Mouse (Mus musculus): ENCODE results near the gene Zfand3. TPM values are rescaled to one million over a fixed set of nuclear protein-coding genes. Genes with fewer than 3 reads are reported as not detected.

The Zfand3 gene
- total and polyA plus RNA-seq, 2 experiments: 46.7 to 63.3 TPM

GRCm38 (mm10) chr17:29990845-29991244 is 13.7 kb upstream of the Zfand3 start:
- whole genome bisulfite sequencing: 89% methylated on average over 2 of the region's 2 CpGs
- no peak overlapping the region for H3K4me3 ChIP-seq (ENCODE audit: insufficient read depth, low read depth, low read length)
- H3K79me2 ChIP-seq (ENCODE audit: control insufficient read depth, insufficient read depth, low read length): no peaks in the 10 kb centered on the region
- no peaks in the 10 kb centered on the region for H3K4me1 ChIP-seq (ENCODE audit: control insufficient read depth, insufficient read depth, low read length)
- H3K36me3 ChIP-seq (ENCODE audit: control insufficient read depth, insufficient read depth, low read length): no peaks in the 10 kb centered on the region
- H3K27me3 ChIP-seq (ENCODE audit: control insufficient read depth, insufficient read depth, low read length): no peaks in the 10 kb centered on the region
- TF ChIP-seq POLR2A (IDR thresholded peaks at IDR 0.05; ENCODE audit: extremely low read depth, insufficient read depth, low read length): no peak
- no peak for TF ChIP-seq CTCF (IDR thresholded peaks at IDR 0.05; ENCODE audit: low read depth, low read length)
- H3K27ac ChIP-seq (replicated peaks; ENCODE audit: insufficient read depth, low read depth, low read length): no peak overlapping the region
- no peak overlapping the region for H3K9ac ChIP-seq (ENCODE audit: low read depth, low read length)
- DNase-seq (ENCODE audit: extremely low read depth, low read depth, low spot score): no peak

DNA sequence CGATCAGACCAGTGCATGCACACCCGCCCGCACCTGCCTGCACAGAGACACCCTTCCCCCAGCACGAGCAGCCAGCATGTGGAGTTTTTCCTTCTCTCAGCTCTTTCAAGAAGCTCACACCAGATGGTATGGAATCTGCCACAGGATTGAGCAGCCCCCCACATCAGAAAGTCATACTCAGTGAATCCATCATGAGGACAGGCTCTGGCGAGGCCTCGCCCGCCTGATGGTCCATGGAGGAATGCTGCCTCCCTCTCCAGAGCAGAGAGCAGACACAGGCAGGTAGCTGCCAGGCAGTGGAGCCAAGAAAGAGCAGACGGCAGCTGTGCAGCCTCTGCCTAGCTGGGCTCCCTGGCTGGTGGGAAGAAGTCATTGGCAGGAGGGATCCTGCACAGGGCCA is 11.0 kb upstream of the Zfand3 start:
- WGBS: 90% methylated on average over 8 of the region's 8 CpGs
- Histone ChIP-seq H3K27me3 (ENCODE audit: control insufficient read depth, insufficient read depth, low read length) (no peaks in the 10 kb centered on the region), H3K79me2 (ENCODE audit: control insufficient read depth, insufficient read depth, low read length) (no peaks in the 10 kb centered on the region), H3K4me1 (ENCODE audit: control insufficient read depth, insufficient read depth, low read length) (no peaks in the 10 kb centered on the region), H3K9ac (ENCODE audit: low read depth, low read length) (no peak overlapping the region), H3K36me3 (ENCODE audit: control insufficient read depth, insufficient read depth, low read length) (no peaks in the 10 kb centered on the region), H3K27ac (replicated peaks; ENCODE audit: insufficient read depth, low read depth, low read length) (no peak overlapping the region), H3K4me3 (ENCODE audit: insufficient read depth, low read depth, low read length) (no peak overlapping the region)
- DNase-seq (ENCODE audit: extremely low read depth, low read depth, low spot score): no peak
- TF ChIP-seq POLR2A (IDR thresholded peaks at IDR 0.05; ENCODE audit: extremely low read depth, insufficient read depth, low read length): no peak
- no peak for TF ChIP-seq CTCF (IDR thresholded peaks at IDR 0.05; ENCODE audit: low read depth, low read length)

GRCm38 (mm10) chr17:29994011-29994410 is 10.5 kb upstream of the Zfand3 start:
- Histone ChIP-seq H3K4me1 (ENCODE audit: control insufficient read depth, insufficient read depth, low read length) (no peaks in the 10 kb centered on the region), H3K36me3 (ENCODE audit: control insufficient read depth, insufficient read depth, low read length) (no peaks in the 10 kb centered on the region), H3K4me3 (ENCODE audit: insufficient read depth, low read depth, low read length) (no peak overlapping the region), H3K79me2 (ENCODE audit: control insufficient read depth, insufficient read depth, low read length) (no peaks in the 10 kb centered on the region), H3K27me3 (ENCODE audit: control insufficient read depth, insufficient read depth, low read length) (no peaks in the 10 kb centered on the region), H3K27ac (replicated peaks; ENCODE audit: insufficient read depth, low read depth, low read length) (no peak overlapping the region), H3K9ac (ENCODE audit: low read depth, low read length) (no peak overlapping the region)
- TF ChIP-seq CTCF (IDR thresholded peaks at IDR 0.05; ENCODE audit: low read depth, low read length) (no peak), POLR2A (IDR thresholded peaks at IDR 0.05; ENCODE audit: extremely low read depth, insufficient read depth, low read length) (no peak)
- DNase-seq (ENCODE audit: extremely low read depth, low read depth, low spot score): no peak
- WGBS: 73% methylated on average over 3 of the region's 3 CpGs

DNA sequence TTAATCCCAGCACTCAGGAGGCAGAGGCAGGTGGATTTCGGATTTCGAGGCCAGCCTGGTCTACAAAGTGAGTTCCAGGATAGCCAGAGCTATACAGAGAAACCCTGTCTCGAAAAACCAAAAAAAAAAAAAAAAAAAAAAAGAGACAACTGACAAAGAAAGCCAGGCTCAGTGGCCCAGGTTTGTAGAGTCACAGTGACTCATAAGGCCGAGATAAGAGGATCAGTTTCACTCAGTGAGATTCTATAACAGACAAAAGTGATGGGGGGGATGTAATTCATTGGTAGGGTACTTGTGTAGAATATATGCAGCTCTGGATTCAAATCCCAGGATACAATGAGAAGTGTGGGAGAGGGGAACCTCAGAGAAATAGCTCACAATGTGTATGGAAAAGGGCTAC is 10.1 kb upstream of the Zfand3 start:
- H3K9ac ChIP-seq (ENCODE audit: low read depth, low read length): no peak overlapping the region
- no peak overlapping the region for H3K27ac ChIP-seq (replicated peaks; ENCODE audit: insufficient read depth, low read depth, low read length)
- no peak overlapping the region for H3K4me3 ChIP-seq (ENCODE audit: insufficient read depth, low read depth, low read length)
- H3K27me3 ChIP-seq (ENCODE audit: control insufficient read depth, insufficient read depth, low read length): no peaks in the 10 kb centered on the region
- no peak for DNase-seq (ENCODE audit: extremely low read depth, low read depth, low spot score)
- TF ChIP-seq POLR2A (IDR thresholded peaks at IDR 0.05; ENCODE audit: extremely low read depth, insufficient read depth, low read length): no peak
- TF ChIP-seq CTCF (IDR thresholded peaks at IDR 0.05; ENCODE audit: low read depth, low read length): no peak
- H3K4me1 ChIP-seq (ENCODE audit: control insufficient read depth, insufficient read depth, low read length): no peaks in the 10 kb centered on the region
- no peaks in the 10 kb centered on the region for H3K36me3 ChIP-seq (ENCODE audit: control insufficient read depth, insufficient read depth, low read length)
- 95% methylated on average over 4 of the region's 4 CpGs for whole genome bisulfite sequencing
- no peaks in the 10 kb centered on the region for H3K79me2 ChIP-seq (ENCODE audit: control insufficient read depth, insufficient read depth, low read length)

DNA sequence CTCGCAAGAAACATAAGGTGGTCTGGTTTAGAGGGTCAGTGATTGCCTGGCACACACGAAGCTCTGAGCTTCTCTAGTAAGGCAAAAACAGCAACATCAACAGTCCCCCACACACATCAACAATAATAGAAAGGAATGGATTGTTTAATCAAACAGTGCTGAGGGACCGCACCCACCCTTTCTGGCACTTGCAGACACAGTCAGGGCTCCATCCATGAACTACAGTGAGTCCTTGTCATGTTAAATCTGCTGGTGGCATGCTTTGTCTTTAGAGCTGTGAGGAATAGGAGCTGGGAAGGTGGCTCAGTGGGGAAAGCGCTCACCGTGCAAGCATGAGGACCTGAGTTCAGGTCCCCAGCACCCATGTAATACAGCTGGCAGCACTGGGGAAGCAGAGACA is 8.5 kb upstream of the Zfand3 start:
- TF ChIP-seq POLR2A (IDR thresholded peaks at IDR 0.05; ENCODE audit: extremely low read depth, insufficient read depth, low read length) (no peak), CTCF (IDR thresholded peaks at IDR 0.05; ENCODE audit: low read depth, low read length) (no peak)

DNA sequence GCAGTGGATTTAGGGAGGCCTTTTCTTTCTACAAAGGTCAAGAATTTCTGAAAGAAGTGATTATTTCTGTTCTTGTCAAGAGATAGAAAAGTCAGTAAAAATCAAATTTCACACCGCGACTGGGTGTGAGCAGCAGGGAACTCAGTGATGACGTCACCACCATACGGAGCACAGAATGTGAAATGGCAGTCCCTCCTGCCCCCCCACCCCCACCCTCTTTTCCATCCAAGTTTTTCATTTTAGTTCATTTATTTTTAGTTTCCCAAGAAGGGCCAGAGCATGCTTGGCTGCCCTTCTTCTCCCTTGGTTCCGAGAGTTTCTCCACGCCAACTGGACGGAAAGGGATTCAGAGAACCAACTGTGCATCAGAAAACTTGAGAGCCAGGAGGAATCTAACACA is 6.8 kb upstream of the Zfand3 start:
- DNase-seq (ENCODE audit: extremely low read depth, low read depth, low spot score): no peak
- Histone ChIP-seq H3K79me2 (ENCODE audit: control insufficient read depth, insufficient read depth, low read length) (no peaks in the 10 kb centered on the region), H3K4me3 (ENCODE audit: insufficient read depth, low read depth, low read length) (no peak overlapping the region), H3K9ac (ENCODE audit: low read depth, low read length) (no peak overlapping the region), H3K27ac (replicated peaks; ENCODE audit: insufficient read depth, low read depth, low read length) (no peak overlapping the region), H3K36me3 (ENCODE audit: control insufficient read depth, insufficient read depth, low read length) (no peaks in the 10 kb centered on the region), H3K4me1 (ENCODE audit: control insufficient read depth, insufficient read depth, low read length) (no peaks in the 10 kb centered on the region), H3K27me3 (ENCODE audit: control insufficient read depth, insufficient read depth, low read length) (no peaks in the 10 kb centered on the region)
- TF ChIP-seq CTCF (IDR thresholded peaks at IDR 0.05; ENCODE audit: low read depth, low read length) (no peak), POLR2A (IDR thresholded peaks at IDR 0.05; ENCODE audit: extremely low read depth, insufficient read depth, low read length) (no peak)
- 95% methylated on average over 7 of the region's 7 CpGs for WGBS

More for the DNA sequence above, 8.5 kb upstream of the Zfand3 start:
- H3K36me3 ChIP-seq (ENCODE audit: control insufficient read depth, insufficient read depth, low read length): no peaks in the 10 kb centered on the region
- no peak for DNase-seq (ENCODE audit: extremely low read depth, low read depth, low spot score)
- H3K27ac ChIP-seq (replicated peaks; ENCODE audit: insufficient read depth, low read depth, low read length): no peak overlapping the region
- no peak overlapping the region for H3K4me3 ChIP-seq (ENCODE audit: insufficient read depth, low read depth, low read length)
- H3K9ac ChIP-seq (ENCODE audit: low read depth, low read length): no peak overlapping the region
- no peaks in the 10 kb centered on the region for H3K4me1 ChIP-seq (ENCODE audit: control insufficient read depth, insufficient read depth, low read length)
- no peaks in the 10 kb centered on the region for H3K79me2 ChIP-seq (ENCODE audit: control insufficient read depth, insufficient read depth, low read length)
- H3K27me3 ChIP-seq (ENCODE audit: control insufficient read depth, insufficient read depth, low read length): no peaks in the 10 kb centered on the region
- WGBS: 97% methylated on average over 5 of the region's 5 CpGs
